8 mouse cellular contexts compared by ENCODE assay signal in the genomic region with DNA sequence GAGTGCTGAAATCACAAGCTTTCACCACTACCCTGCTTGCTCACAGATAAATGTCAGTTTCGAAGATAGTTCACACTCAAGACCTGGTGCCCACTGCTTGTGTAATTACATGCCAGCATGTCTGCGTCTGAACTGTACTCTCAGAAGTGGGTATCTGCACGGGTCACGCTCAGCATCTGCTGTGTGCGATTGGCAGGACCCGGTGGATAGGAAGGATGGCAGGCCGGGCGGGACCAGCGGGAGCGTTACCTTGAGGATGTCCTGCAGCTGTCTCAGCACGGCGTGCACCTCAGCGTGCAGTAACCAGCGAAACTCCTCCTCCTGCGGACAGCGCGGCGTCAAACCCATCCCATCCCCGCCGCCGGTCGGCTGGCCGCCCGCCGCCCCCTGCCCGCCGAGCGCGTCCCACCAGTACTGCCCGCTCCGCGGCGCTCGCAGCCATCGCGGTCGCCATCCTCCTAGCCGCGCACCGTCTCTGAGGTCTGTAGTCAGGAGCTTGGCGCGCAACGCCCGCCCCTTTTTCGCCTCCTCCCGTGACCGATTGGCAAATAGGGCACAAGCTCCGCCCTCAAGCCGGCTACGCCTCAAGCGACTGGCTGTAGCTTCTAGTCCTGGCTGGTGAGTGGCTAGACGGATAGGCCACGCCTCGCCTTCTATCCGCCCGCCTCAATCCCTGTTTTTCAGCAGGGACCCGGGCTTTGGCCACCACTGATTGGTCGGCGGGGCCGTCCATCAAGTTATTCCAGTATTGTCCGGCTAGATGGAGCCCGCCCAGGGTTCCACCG. TPM values are rescaled to one million over a fixed set of nuclear protein-coding genes. Genes with fewer than 3 reads are reported as not detected.
DNase-seq lines count a peak whose midpoint lies in the region; ATAC-seq lines count a peak whose summit lies in the region.

Gene Rogdi (minus strand): TSS at position 500 of the 785 bp plus-strand sequence.

- ATAC-seq in erythroblast, adult 5-6 weeks (replicated peaks; ENCODE audit: low FRiP score, poor library complexity, severe bottlenecking): peak; percentile 98
- peak; percentile 99 for ATAC-seq in kidney, embryonic 15.5 days (replicated peaks; ENCODE audit: low FRiP score)
- peak; percentile 96 for ATAC-seq in monocyte, adult 5-6 weeks (replicated peaks; ENCODE audit: insufficient number of reproducible peaks, low FRiP score, low TSS enrichment, poor library complexity, severe bottlenecking)

- no peaks in the 10 kb centered on the region for H3K27me3 ChIP-seq in heart, embryonic 10.5 days (ENCODE audit: insufficient read depth, poor library complexity, severe bottlenecking)
- no peaks in the 10 kb centered on the region for H3K27me3 ChIP-seq in kidney, embryonic 15.5 days

- peak within 1 kb of the TSS; percentile 76 for H3K4me3 ChIP-seq in heart, embryonic 10.5 days
- peak within 1 kb of the TSS; percentile 82 for H3K4me3 ChIP-seq in kidney, embryonic 15.5 days (replicated peaks)

- H3K9ac ChIP-seq in kidney, embryonic 15.5 days: peak within 1 kb of the TSS; percentile 64

- no peaks in the 10 kb centered on the region for H3K9me3 ChIP-seq in heart, embryonic 10.5 days
- H3K9me3 ChIP-seq in kidney, embryonic 15.5 days (replicated peaks): no peaks in the 10 kb centered on the region

- DNase-seq in B cell, adult 2 months: peak; percentile 93 to 94
- peak; percentile 100 for DNase-seq in brain, adult 2 months (ENCODE audit: low read depth, low spot score)
- peak; percentile 100 for DNase-seq in heart, embryonic 10.5 days (ENCODE audit: low spot score)
- DNase-seq in liver: peak; percentile 99
- DNase-seq in spleen, postnatal 4 days (ENCODE audit: low spot score in 2 of 2): peak; percentile 95 to 96

- H3K4me2 ChIP-seq in kidney, embryonic 15.5 days: peak within 1 kb of the TSS; percentile 77

- peaks cover 54% of the 10 kb centered on the region for H3K36me3 ChIP-seq in heart, embryonic 10.5 days
- H3K36me3 ChIP-seq in kidney, embryonic 15.5 days: peaks cover 44% of the 10 kb centered on the region

- peak within 1 kb of the TSS; percentile 82 for H3K27ac ChIP-seq in heart, embryonic 10.5 days
- H3K27ac ChIP-seq in kidney, embryonic 15.5 days: peak within 1 kb of the TSS; percentile 76

- WGBS in heart, embryonic 10.5 days: under 1% methylated on average over 63 of the region's 63 CpGs
- under 1% methylated on average over 60 of the region's 63 CpGs for WGBS in kidney, embryonic 15.5 days

- H3K4me1 ChIP-seq in heart, embryonic 10.5 days: peaks cover 20% of the 10 kb centered on the region
- peaks cover 20% of the 10 kb centered on the region for H3K4me1 ChIP-seq in kidney, embryonic 15.5 days

RNA-seq across cellular contexts. Expression of gene Rogdi, which starts in this region (rescaled TPM):
- total RNA-seq in erythroblast, adult 5-6 weeks (2015; ENCODE audit: low replicate concordance): 35.3 and 39.2 TPM in 2 replicates
- total RNA-seq in erythroblast, adult 5-6 weeks (2017; ENCODE audit: low replicate concordance): 6.8 and 9.5 TPM in 2 replicates
- 55.5 and 57.4 TPM in 2 replicates for polyA plus RNA-seq in heart, embryonic 10.5 days (2016; fragmentation: Nextera tagmentation; extraction: Ambion mirVana)
- polyA plus RNA-seq in kidney, embryonic 15.5 days (2015; fragmentation: Nextera tagmentation; extraction: Ambion mirVana): 93.5 and 101 TPM in 2 replicates
- total RNA-seq in monocyte, adult 5-6 weeks (2017): 16.4 to 45.3 TPM (median 35.2 TPM) in 3 replicates

Comparison
In these comparisons a context has a peak if more than half of its experiments do, and no peak if none do; other contexts are left out.
1. Peak in every context shown above with its lines: DNase-seq, ATAC-seq, H3K4me3 ChIP-seq and H3K27ac ChIP-seq.